Mouse (Mus musculus) embryonic facial prominence, embryonic 10.5 days (tissue): ENCODE results near the gene Hes3. TPM values are rescaled to one million over a fixed set of nuclear protein-coding genes. Genes with fewer than 3 reads are reported as not detected.

Experiments used
- polyA plus RNA-seq: library from polyadenylated mRNA; unstranded; fragments of >200 nt; fragmentation: Nextera tagmentation; extraction: Ambion mirVana; gene quantifications from 2 replicates; pipeline ENCODE4 v1.2.1, GENCODE M21; 2016

Hes3 gene
- polyA plus RNA-seq, 1 experiment from 2014 or later, result 0.10 TPM

Other genes with a start within 250 kb of the Hes3 start
- 11.7 and 13.2 TPM in 2 replicates for gene Plekhg5, start 219.2 kb downstream of the Hes3 start, polyA plus RNA-seq
- 1.0 and 1.3 TPM in 2 replicates for gene Tnfrsf25, start 175.7 kb downstream of the Hes3 start, polyA plus RNA-seq
- 7.5 and 10.3 TPM in 2 replicates for gene Espn, start 139.3 kb downstream of the Hes3 start, polyA plus RNA-seq
- 0.11 and 1.0 TPM in 2 replicates for gene Hes2, start 132.8 kb downstream of the Hes3 start, polyA plus RNA-seq
- 51.8 and 55.5 TPM in 2 replicates for gene Acot7, start 113.5 kb downstream of the Hes3 start, polyA plus RNA-seq
- 2.7 and 4.0 TPM in 2 replicates for gene Gpr153, start 17.4 kb downstream of the Hes3 start, polyA plus RNA-seq
- 29.5 and 30.2 TPM in 2 replicates for gene Icmt, start 5.6 kb upstream of the Hes3 start, polyA plus RNA-seq
- gene Rnf207, start 27.3 kb upstream of the Hes3 start, polyA plus RNA-seq, result 1.3 and 2.3 TPM in 2 replicates
- 360 and 367 TPM in 2 replicates for gene Rpl22, start 34.1 kb upstream of the Hes3 start, polyA plus RNA-seq
- gene Chd5, start 47.0 kb upstream of the Hes3 start, polyA plus RNA-seq, result 0.05 TPM in 2 replicates
- gene Nphp4, start 185.0 kb upstream of the Hes3 start, polyA plus RNA-seq, result 4.9 and 5.9 TPM in 2 replicates
- 7.3 and 7.6 TPM in 2 replicates for gene Kcnab2, start 186.2 kb upstream of the Hes3 start, polyA plus RNA-seq